Mouse (Mus musculus) lung, embryonic 15.5 days (tissue): ENCODE data around the gene Nr2c2ap. TPM values are rescaled to one million over a fixed set of nuclear protein-coding genes. Genes with fewer than 3 reads are reported as not detected.

Experiments
- ATAC-seq: fragments of 200-750 bp; cut with Nextera tagmentation; 2 replicates; pipeline ENCODE4 v1.8.0; 2017; ENCODE audit warnings: moderate number of reproducible peaks, borderline replicate concordance; ENCODE audit not compliant: low FRiP score, low TSS enrichment; ENCODE audit errors: extremely low read depth
- H3K27ac ChIP-seq: fragments of 300-500 bp; sonication (generic); 2 replicates; pipeline ENCODE4 v1.5.1; 2015; ENCODE audit warnings: moderate library complexity, mild to moderate bottlenecking, inconsistent platforms
- H3K27me3 ChIP-seq: fragments of 300-500 bp; sonication (generic); 2 replicates; pipeline ENCODE4 v1.6.1; 2015; ENCODE audit warnings: inconsistent platforms
- H3K36me3 ChIP-seq: fragments of 300-500 bp; sonication (generic); 2 replicates; pipeline ENCODE4 v1.6.1; 2015; ENCODE audit warnings: inconsistent platforms
- H3K4me1 ChIP-seq: fragments of 300-500 bp; sonication (generic); 2 replicates; pipeline ENCODE4 v1.6.1; 2015; ENCODE audit warnings: inconsistent platforms
- H3K4me2 ChIP-seq: fragments of 300-500 bp; sonication (generic); 2 replicates; pipeline ENCODE4 v1.6.1; 2015; ENCODE audit warnings: inconsistent platforms, mild to moderate bottlenecking, moderate library complexity
- H3K4me3 ChIP-seq: fragments of 300-500 bp; sonication (generic); 2 replicates; pipeline ENCODE4 v1.5.1; 2015; ENCODE audit warnings: mild to moderate bottlenecking, inconsistent platforms
- H3K9ac ChIP-seq: fragments of 300-500 bp; sonication (generic); 2 replicates; pipeline ENCODE4 v1.6.1; 2015; ENCODE audit warnings: inconsistent platforms
- H3K9me3 ChIP-seq: fragments of 300-500 bp; sonication (generic); 2 replicates; pipeline ENCODE4 v1.6.1; 2016; ENCODE audit warnings: inconsistent platforms
- WGBS: fragments of 180-500 bp; shearing (Covaris S2); methylation state at CpG from one replicate; pipeline ENCODE4 v1.1.7; 2015; 5-methylcytosine and 5-hydroxymethylcytosine counted together
- polyA plus RNA-seq: library from polyadenylated mRNA; unstranded; fragments of >200 nt; fragmentation: Nextera tagmentation; extraction: Ambion mirVana; gene quantifications from 2 replicates; pipeline ENCODE4 v1.2.1, GENCODE M21; 2015

The Nr2c2ap gene
- polyA plus RNA-seq, 1 experiment from 2014 or later: 32.5 TPM

DNA sequence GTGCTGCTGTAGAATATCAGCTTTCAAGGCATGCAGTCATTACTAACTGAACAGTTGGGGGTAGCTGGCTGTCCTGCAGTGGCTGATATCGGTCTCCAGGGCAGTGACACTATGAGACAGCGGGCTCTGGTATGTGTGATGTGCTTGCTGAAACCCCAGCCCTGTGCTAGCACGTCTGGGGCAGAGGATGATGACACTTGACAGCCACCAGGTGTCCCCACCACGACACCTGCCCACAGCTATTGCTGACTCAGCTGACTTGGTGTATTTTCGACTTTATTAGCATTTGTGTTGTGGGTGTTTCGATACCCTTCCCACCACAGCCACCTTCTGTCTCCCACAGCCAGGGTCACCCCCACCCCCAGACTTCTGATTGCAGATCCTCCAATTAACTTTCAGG is 26.6 kb upstream of the Nr2c2ap start:
- Histone ChIP-seq H3K9me3 (no peaks in the 10 kb centered on the region), H3K36me3 (no peaks in the 10 kb centered on the region), H3K27me3 (peaks cover 4% of the 10 kb centered on the region; the same call in 1 of the 2 replicates), H3K4me3 (no peak overlapping the region), H3K4me2 (no peak overlapping the region), H3K27ac (no peak overlapping the region), H3K9ac (no peak overlapping the region), H3K4me1 (no peaks in the 10 kb centered on the region)
- ATAC-seq: peak; percentile 28; the same call in 1 of the 2 replicates
- WGBS: 19% methylated on average over 6 of the region's 6 CpGs

DNA sequence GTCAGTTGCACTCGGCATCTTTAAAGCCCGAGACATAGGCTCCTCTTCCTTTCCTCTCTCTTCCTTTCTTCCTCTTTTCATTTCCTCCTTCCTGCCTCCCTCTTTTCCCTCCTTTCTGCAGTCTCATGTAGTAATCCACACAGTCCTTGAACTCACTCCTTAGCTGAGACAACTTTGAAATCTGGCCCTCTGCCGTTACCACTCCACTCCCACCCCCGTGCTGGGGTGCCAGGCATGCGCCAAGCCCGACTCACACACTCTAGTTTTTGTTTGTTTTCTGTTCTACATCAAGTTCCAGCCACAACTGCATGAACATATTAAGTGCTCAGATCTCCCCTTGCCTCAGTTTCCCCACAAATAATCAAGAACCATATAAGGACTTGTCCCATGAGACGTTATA is 26.2 kb upstream of the Nr2c2ap start:
- Histone ChIP-seq H3K4me1 (no peaks in the 10 kb centered on the region), H3K27ac (no peak overlapping the region), H3K9me3 (no peaks in the 10 kb centered on the region), H3K27me3 (peaks cover 8% of the 10 kb centered on the region; the same call in 1 of the 2 replicates), H3K4me2 (no peak overlapping the region), H3K4me3 (no peak overlapping the region), H3K9ac (no peak overlapping the region), H3K36me3 (no peaks in the 10 kb centered on the region)
- 68% methylated on average over 7 of the region's 7 CpGs for WGBS
- ATAC-seq: no peak

DNA sequence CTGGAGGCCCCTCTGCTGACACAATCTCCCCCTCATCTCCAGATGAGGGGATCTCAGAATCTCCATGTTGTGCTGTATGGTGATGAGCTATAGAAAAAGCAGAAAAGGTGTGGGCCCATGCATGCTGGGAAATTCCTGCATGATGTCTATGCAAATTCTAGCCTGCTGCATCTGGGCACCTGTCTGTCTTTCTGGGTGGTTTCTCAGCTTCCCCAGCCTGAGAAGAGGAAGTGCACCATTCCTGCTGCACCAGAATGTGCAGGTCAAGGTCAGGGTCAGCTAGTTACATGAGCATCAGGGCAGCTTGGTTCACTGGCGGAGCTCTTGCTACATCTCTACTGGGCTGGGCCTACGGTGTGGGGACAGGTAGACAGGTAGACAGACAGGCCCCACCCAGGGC is 20.7 kb upstream of the Nr2c2ap start:
- H3K4me3 ChIP-seq: no peak overlapping the region
- H3K4me2 ChIP-seq: no peak overlapping the region
- H3K27me3 ChIP-seq: peaks cover 64% of the 10 kb centered on the region
- no peak overlapping the region for H3K9ac ChIP-seq
- no peak for ATAC-seq
- no peaks in the 10 kb centered on the region for H3K4me1 ChIP-seq
- H3K9me3 ChIP-seq: no peaks in the 10 kb centered on the region
- no peaks in the 10 kb centered on the region for H3K36me3 ChIP-seq
- WGBS: 86% methylated on average over 2 of the region's 2 CpGs
- no peak overlapping the region for H3K27ac ChIP-seq

DNA sequence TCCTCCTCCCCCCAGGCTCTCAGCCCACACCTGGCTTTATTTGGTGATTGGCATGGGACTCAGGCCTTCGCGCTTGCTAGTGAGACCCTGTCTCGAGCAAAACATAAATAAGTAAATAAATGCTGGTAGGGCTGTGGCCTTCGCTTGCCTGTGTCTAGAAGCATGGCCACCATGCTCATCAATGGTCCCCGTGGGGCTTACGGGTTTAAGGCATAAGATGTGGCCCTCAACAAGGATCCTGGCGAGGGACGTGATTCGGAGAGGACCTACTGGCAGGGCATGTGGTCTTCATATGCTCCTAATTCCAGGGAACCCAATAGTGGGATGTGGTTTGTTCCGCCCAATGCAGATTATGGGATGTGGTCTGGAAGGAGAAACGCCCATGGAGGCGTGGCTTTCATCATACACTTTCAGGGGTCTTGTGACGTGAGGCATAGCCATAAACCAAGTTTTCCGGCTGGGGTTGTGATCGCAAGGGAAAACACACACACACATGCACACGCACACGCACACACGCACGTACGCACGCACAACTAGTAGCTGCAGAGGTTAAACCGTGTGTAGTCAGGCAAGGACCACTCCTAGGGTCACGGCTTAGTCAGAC is 19.8 kb upstream of the Nr2c2ap start:
- peaks cover 70% of the 10 kb centered on the region for H3K27me3 ChIP-seq
- H3K36me3 ChIP-seq: no peaks in the 10 kb centered on the region
- H3K4me1 ChIP-seq: no peaks in the 10 kb centered on the region
- no peak overlapping the region for H3K9ac ChIP-seq
- no peak for ATAC-seq
- no peak overlapping the region for H3K27ac ChIP-seq
- WGBS: 46% methylated on average over 23 of the region's 23 CpGs
- no peaks in the 10 kb centered on the region for H3K9me3 ChIP-seq
- H3K4me2 ChIP-seq: no peak overlapping the region
- no peak overlapping the region for H3K4me3 ChIP-seq

DNA sequence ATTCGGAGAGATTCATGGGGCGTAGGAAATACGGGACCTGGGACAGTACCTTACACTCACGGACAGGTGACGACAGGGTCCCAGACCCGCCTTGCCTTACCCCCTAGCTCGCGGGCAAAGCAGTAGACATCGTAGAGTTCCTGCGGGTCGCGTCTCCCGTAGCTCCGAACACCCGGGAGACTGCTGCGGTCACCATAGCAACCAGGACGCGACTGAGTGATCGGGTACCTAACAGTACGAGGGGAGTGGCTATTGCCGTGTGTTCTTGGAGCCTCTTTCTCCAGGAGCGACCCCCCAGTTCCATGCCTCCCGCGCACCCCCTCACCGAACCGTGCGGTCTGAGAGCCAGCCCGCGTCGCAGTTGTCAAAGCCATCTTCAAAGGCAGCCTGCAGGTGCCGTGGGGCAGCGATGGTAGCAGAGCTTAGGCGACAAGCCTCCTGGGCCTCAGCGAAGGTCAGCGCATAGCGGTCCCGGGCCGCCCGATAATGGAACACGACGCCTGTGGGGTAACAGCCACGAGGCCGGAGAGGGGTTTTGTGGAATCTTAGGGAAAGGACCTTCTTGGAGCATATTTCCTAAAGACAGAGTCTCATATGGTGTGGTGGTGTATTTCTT is 18.6 kb upstream of the Nr2c2ap start:
- H3K9ac ChIP-seq: no peak overlapping the region
- no peak for ATAC-seq
- no peak overlapping the region for H3K4me3 ChIP-seq
- H3K36me3 ChIP-seq: no peaks in the 10 kb centered on the region
- no peak overlapping the region for H3K27ac ChIP-seq
- WGBS: 7% methylated on average over 43 of the region's 43 CpGs
- peaks cover 81% of the 10 kb centered on the region for H3K27me3 ChIP-seq
- no peaks in the 10 kb centered on the region for H3K9me3 ChIP-seq
- no peaks in the 10 kb centered on the region for H3K4me1 ChIP-seq
- no peak overlapping the region for H3K4me2 ChIP-seq

DNA sequence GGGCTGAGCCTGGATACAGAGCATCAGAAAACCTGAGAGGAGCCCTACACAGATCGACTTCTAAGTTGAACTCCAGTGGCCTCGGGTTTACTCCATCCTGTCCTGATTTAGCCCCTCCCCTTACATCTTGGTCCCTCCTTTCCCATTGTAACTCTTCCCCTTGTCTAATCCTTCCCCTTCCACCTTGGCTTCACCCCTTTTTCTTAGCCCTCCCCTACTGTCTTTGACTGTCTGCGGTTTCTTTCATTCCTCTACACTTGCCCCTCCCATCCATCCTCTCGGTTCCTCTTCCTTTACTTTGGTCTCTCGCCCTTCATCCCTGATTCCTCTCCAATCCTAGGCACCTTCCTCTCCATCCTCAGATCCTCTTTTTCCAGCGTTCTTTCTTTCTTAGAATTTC is 16.6 kb upstream of the Nr2c2ap start:
- no peak for ATAC-seq
- H3K4me2 ChIP-seq: no peak overlapping the region
- H3K9ac ChIP-seq: no peak overlapping the region
- no peaks in the 10 kb centered on the region for H3K36me3 ChIP-seq
- H3K9me3 ChIP-seq: no peaks in the 10 kb centered on the region
- WGBS: 18% methylated on average over 6 of the region's 6 CpGs
- no peaks in the 10 kb centered on the region for H3K4me1 ChIP-seq
- H3K27ac ChIP-seq: no peak overlapping the region
- H3K27me3 ChIP-seq: peaks cover 97% of the 10 kb centered on the region
- no peak overlapping the region for H3K4me3 ChIP-seq

DNA sequence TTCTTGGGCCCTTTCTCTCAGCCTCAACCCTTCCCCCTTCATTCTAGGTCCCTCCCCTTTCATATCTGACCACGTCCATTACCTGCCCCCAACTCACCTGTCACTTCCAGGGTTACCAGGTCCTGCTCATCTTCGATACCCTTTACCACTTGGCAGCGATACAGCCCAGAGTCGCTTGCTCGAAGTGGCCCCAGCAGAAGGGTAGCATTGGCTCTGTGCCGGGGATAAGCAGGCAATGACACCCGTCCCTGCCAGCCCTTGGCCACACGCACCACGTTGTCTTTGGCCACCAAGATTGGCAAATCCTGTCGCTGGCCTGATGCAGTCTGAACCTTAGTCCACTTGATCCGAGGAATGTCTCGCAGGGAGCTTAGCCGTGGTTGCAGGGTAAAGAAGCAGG is 16.2 kb upstream of the Nr2c2ap start:
- Histone ChIP-seq H3K27ac (no peak overlapping the region), H3K4me3 (no peak overlapping the region), H3K4me2 (no peak overlapping the region), H3K9me3 (no peaks in the 10 kb centered on the region), H3K27me3 (peaks cover 97% of the 10 kb centered on the region), H3K9ac (no peak overlapping the region), H3K36me3 (no peaks in the 10 kb centered on the region), H3K4me1 (no peaks in the 10 kb centered on the region)
- ATAC-seq: no peak
- 68% methylated on average over 13 of the region's 13 CpGs for WGBS

DNA sequence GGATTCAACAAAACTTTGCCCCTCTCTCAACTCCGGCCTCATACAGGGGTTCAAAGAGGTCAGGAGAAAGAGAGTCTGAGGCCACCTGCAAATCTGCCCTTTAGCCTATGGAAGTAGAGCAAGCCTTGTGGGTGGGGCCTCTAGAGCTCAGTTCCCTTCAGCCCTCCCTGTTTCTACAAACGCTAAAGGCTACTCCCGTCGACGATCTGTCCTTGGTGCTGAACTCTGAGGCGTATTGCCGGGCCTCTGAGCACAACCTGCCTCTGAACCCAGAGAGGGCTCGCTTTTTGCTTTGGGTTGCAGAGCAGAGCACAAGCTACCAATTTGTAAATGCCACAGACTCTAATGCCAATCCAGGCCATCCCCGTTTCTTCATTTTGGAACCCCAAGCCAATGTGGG is 13.5 kb upstream of the Nr2c2ap start:
- no peaks in the 10 kb centered on the region for H3K4me1 ChIP-seq
- H3K27me3 ChIP-seq: peaks cover 83% of the 10 kb centered on the region
- no peaks in the 10 kb centered on the region for H3K36me3 ChIP-seq
- ATAC-seq: no peak
- H3K9ac ChIP-seq: no peak overlapping the region
- H3K27ac ChIP-seq: no peak overlapping the region
- no peaks in the 10 kb centered on the region for H3K9me3 ChIP-seq
- 5% methylated on average over 9 of the region's 9 CpGs for WGBS
- no peak overlapping the region for H3K4me3 ChIP-seq
- no peak overlapping the region for H3K4me2 ChIP-seq

DNA sequence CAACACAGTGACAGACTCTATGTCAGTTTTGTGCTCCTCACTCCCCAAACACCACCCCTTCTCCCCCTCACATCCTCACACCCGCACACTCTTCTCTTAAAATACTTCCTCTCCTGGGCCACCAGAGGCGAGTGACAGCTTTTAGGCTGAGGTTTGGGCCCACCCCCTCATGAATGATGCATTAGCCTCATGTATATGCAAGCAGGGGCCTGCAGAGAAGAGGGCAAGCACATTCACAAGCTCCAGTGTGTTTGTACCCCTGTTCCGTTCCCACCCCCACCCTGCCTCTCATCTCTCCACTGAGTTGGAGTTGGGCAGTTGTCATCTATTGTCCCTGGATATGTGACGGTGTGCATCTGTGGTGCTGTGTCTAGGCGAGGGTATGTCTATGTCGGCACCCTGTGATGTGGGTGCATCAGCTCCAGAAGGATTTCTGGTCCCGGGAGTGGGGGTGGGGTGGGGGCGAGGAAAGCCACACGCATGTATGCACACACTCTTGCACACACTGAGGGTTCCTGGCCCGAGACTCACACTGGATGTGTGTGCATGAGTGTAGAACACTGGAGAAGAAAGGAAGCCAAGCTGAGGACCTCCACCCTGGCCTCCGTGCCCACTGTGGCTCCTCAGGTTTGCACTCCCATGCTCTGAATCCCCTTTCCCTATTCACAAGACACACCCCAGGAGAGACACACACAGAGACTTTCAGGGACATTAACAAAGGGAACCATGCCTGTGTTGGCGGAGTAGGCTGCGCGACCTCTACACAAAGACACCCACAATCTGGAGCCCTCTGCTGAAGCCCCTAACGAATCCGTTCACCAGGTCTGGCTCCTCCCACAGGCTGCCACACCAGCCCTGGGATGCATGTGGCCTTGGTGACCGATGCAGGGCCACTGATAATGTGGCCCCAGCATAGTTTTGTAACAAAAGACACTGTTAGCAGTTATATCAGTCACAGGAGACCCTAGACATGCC is 12.1 kb upstream of the Nr2c2ap start:
- ATAC-seq: no peak
- H3K27ac ChIP-seq: no peak overlapping the region
- H3K9ac ChIP-seq: no peak overlapping the region
- no peaks in the 10 kb centered on the region for H3K36me3 ChIP-seq
- no peak overlapping the region for H3K4me2 ChIP-seq
- 13% methylated on average over 17 of the region's 17 CpGs for WGBS
- no peak overlapping the region for H3K4me3 ChIP-seq
- peaks cover 69% of the 10 kb centered on the region for H3K27me3 ChIP-seq
- H3K9me3 ChIP-seq: no peaks in the 10 kb centered on the region
- no peaks in the 10 kb centered on the region for H3K4me1 ChIP-seq

DNA sequence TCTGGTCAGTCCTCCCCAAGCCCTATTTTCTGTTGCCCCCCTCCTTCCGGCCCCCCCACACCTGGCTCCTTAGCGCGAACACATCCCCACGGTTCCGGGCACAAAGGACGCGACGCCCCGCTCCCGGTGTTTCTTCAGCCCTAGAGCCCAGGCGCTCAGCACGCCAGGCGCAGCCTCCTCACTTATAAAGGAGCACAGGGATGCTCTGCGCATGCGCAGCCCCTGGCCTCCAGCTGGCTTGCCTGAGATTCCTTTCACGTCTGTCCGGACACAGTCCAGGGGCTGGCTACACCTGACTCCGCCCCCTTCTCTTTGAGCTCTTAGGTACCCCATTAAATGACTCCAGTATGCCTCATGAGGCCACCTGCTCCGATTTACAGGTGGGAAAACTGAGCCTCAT is 10.5 kb upstream of the Nr2c2ap start, which contains the start of gene Ncan:
Gene Ncan, minus strand, starts transcription at position 207 of the 400 bp plus-strand sequence.
- ATAC-seq: no peak

DNA sequence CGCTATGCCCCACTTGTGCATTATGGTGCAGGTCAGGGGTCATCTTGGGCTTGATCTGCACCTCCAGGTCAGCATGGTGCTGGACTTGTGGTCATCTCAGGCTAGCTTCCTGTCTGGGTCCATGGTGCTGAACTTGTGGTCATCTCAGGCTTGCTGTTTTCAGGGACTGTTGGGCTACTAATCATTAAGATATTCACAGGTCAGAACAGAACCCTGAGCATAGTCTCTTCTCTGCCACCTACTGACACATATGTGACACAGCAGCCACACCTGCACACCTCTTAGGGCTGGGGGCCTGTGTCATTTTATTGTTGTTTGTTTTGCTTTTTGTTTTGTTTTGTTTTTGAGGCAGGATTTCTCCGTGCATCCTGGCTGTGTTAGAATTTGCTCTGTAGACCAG is 8.3 kb upstream of the Nr2c2ap start:
- no peak overlapping the region for H3K27ac ChIP-seq
- peaks cover 33% of the 10 kb centered on the region for H3K27me3 ChIP-seq
- no peaks in the 10 kb centered on the region for H3K4me1 ChIP-seq
- no peak for ATAC-seq
- H3K4me3 ChIP-seq: no peak overlapping the region
- H3K4me2 ChIP-seq: no peak overlapping the region
- H3K9ac ChIP-seq: no peak overlapping the region
- WGBS: 53% methylated on average over 2 of the region's 2 CpGs
- H3K36me3 ChIP-seq: no peaks in the 10 kb centered on the region
- H3K9me3 ChIP-seq: no peaks in the 10 kb centered on the region

More for the DNA sequence above, 10.5 kb upstream of the Nr2c2ap start, which contains the start of gene Ncan:
- Histone ChIP-seq H3K27me3 (peaks cover 52% of the 10 kb centered on the region), H3K36me3 (no peaks in the 10 kb centered on the region), H3K4me2 (peak within 1 kb of the TSS; percentile 28), H3K27ac (no peak within 1 kb of the TSS), H3K9me3 (no peaks in the 10 kb centered on the region), H3K9ac (no peak within 1 kb of the TSS), H3K4me1 (no peaks in the 10 kb centered on the region), H3K4me3 (no peak within 1 kb of the TSS)
- 1% methylated on average over 19 of the region's 19 CpGs for WGBS

DNA sequence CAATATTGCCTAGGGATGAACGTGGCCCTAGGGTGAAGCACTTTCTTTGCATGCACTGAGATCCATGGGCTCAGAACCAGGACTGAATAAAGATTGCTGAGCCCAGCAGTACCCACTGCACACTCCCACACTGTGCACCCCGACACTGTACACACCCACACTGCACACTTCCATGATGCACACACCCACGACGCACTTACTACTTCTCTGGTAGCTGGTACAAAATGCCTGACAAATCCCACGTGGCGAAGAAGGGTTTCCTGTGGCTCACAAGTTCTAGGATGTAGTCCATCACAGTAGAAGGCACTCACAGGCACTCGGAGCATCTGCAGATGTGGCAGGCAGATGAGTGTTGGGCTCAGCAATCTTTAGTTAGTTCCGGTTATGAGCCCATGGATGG is 6.1 kb upstream of the Nr2c2ap start:
- 54% methylated on average over 8 of the region's 8 CpGs for WGBS
- H3K4me1 ChIP-seq: peaks cover 19% of the 10 kb centered on the region
- H3K36me3 ChIP-seq: no peaks in the 10 kb centered on the region
- H3K4me3 ChIP-seq: no peak overlapping the region
- no peak for ATAC-seq
- peaks cover 12% of the 10 kb centered on the region for H3K27me3 ChIP-seq
- H3K27ac ChIP-seq: no peak overlapping the region
- no peak overlapping the region for H3K4me2 ChIP-seq
- no peaks in the 10 kb centered on the region for H3K9me3 ChIP-seq
- no peak overlapping the region for H3K9ac ChIP-seq
